In genomic region chr13:49480551-49480950, GRCm38 (mm10) we compare ENCODE assay signal across 8 mouse cellular contexts. TPM values are rescaled to one million over a fixed set of nuclear protein-coding genes. Genes with fewer than 3 reads are reported as not detected.
A peak's percentile ranks its signal among the peaks of the same experiment; 100 is the strongest.
DNase-seq lines count a peak whose midpoint lies in the region; ATAC-seq lines count a peak whose summit lies in the region.

No protein-coding gene starts in this region.

- H3K27ac ChIP-seq in heart, embryonic 13.5 days (replicated peaks), result peak overlapping the region; percentile 84
- H3K27ac ChIP-seq in neural tube, embryonic 15.5 days (replicated peaks), result peak overlapping the region; percentile 61

- H3K9me3 ChIP-seq in heart, embryonic 13.5 days, result no peaks in the 10 kb centered on the region
- H3K9me3 ChIP-seq in neural tube, embryonic 15.5 days (replicated peaks), result no peaks in the 10 kb centered on the region

- no peak for DNase-seq in cerebellum, postnatal 4 days (ENCODE audit: low spot score in 2 of 2)
- peak; percentile 42 to 62 for DNase-seq in layer of hippocampus, adult 8-10 months (ENCODE audit: low spot score in 2 of 2)
- DNase-seq in layer of hippocampus, postnatal 25 days (ENCODE audit: extremely low spot score in 1 of 2, low spot score in 1 of 2), result no peak
- no peak for DNase-seq in thymus, postnatal 14 days

- H3K4me3 ChIP-seq in heart, embryonic 13.5 days, result no peak overlapping the region
- H3K4me3 ChIP-seq in neural tube, embryonic 15.5 days (replicated peaks), result no peak overlapping the region

- no peaks in the 10 kb centered on the region for H3K36me3 ChIP-seq in heart, embryonic 13.5 days
- no peaks in the 10 kb centered on the region for H3K36me3 ChIP-seq in neural tube, embryonic 15.5 days

- H3K4me1 ChIP-seq in heart, embryonic 13.5 days, result peaks cover 16% of the 10 kb centered on the region
- H3K4me1 ChIP-seq in neural tube, embryonic 15.5 days, result peaks cover 4% of the 10 kb centered on the region; the same call in 1 of the 2 replicates

- no peak overlapping the region for H3K4me2 ChIP-seq in heart, embryonic 13.5 days
- no peak overlapping the region for H3K4me2 ChIP-seq in neural tube, embryonic 15.5 days

- no peaks in the 10 kb centered on the region for H3K27me3 ChIP-seq in heart, embryonic 13.5 days (replicated peaks)
- no peaks in the 10 kb centered on the region for H3K27me3 ChIP-seq in neural tube, embryonic 15.5 days (replicated peaks)

- peak; percentile 70 for ATAC-seq in cerebellum, adult (ENCODE audit: insufficient number of reproducible peaks, low FRiP score, low TSS enrichment)
- no peak for ATAC-seq in heart, embryonic 13.5 days (ENCODE audit: extremely low read depth, insufficient number of reproducible peaks, low FRiP score, low TSS enrichment)
- ATAC-seq in neural tube, embryonic 15.5 days (ENCODE audit: low FRiP score), result no peak; the same call in 1 of the 2 replicates
- ATAC-seq in monocyte, adult 5-6 weeks (replicated peaks; ENCODE audit: insufficient number of reproducible peaks, low FRiP score, low TSS enrichment, poor library complexity, severe bottlenecking), result no peak

- WGBS in heart, embryonic 13.5 days, result 57% methylated on average over 5 of the region's 5 CpGs
- 55% methylated on average over 5 of the region's 5 CpGs for whole genome bisulfite sequencing in neural tube, embryonic 15.5 days

- 0 out of 2 replicates have a peak overlapping the region, but pooled peaks have one; percentile 45 for H3K9ac ChIP-seq in heart, embryonic 13.5 days
- H3K9ac ChIP-seq in neural tube, embryonic 15.5 days (replicated peaks), result no peak overlapping the region

RNA-seq across cellular contexts. Expression of gene Tes3-ps, which starts 12.6 kb away (rescaled TPM):
- 1 to 10 TPM in 3 of 4 experiments, under 1 TPM in 1; 0.79 to 2.0 (median 1.8) TPM for total RNA-seq in layer of hippocampus, adult 8-10 months (2022)
- total RNA-seq in layer of hippocampus, postnatal 25 days (2021), result 1 to 10 TPM in 1 of 2 experiments, under 1 TPM in 1; 0.85 to 1.9 TPM
- 0.72 and 1.1 TPM in 2 replicates for polyA plus RNA-seq in heart, embryonic 13.5 days (2015; fragmentation: Nextera tagmentation; extraction: Ambion mirVana)
- polyA plus RNA-seq in neural tube, embryonic 15.5 days (2015; fragmentation: Nextera tagmentation; extraction: Ambion mirVana), result 0.58 and 0.72 TPM in 2 replicates
- total RNA-seq in monocyte, adult 5-6 weeks (2017), result 1.9 to 2.1 TPM (median 2.0 TPM) in 3 replicates

RNA-seq across cellular contexts. Expression of gene Ecm2, which starts 24.1 kb away (rescaled TPM):
- total RNA-seq in layer of hippocampus, adult 8-10 months (2022), result 1 to 10 TPM; 6.6 to 9.4 (median 7.3) TPM
- total RNA-seq in layer of hippocampus, postnatal 25 days (2021), result 1 to 10 TPM; 4.7 to 5.3 TPM
- polyA plus RNA-seq in heart, embryonic 13.5 days (2015; fragmentation: Nextera tagmentation; extraction: Ambion mirVana), result 2.7 and 3.2 TPM in 2 replicates
- 1.9 and 2.2 TPM in 2 replicates for polyA plus RNA-seq in neural tube, embryonic 15.5 days (2015; fragmentation: Nextera tagmentation; extraction: Ambion mirVana)
- total RNA-seq in monocyte, adult 5-6 weeks (2017), result 0.21 TPM in 1 of 3 replicates, not detected in the others

RNA-seq across cellular contexts. Expression of gene Ippk, which starts 59.5 kb away (rescaled TPM):
- total RNA-seq in layer of hippocampus, adult 8-10 months (2022), result 10 to 100 TPM; 27.6 to 32.1 (median 30.7) TPM
- total RNA-seq in layer of hippocampus, postnatal 25 days (2021), result 10 to 100 TPM; 29.8 to 31.1 TPM
- polyA plus RNA-seq in heart, embryonic 13.5 days (2015; fragmentation: Nextera tagmentation; extraction: Ambion mirVana), result 11.5 and 12.5 TPM in 2 replicates
- polyA plus RNA-seq in neural tube, embryonic 15.5 days (2015; fragmentation: Nextera tagmentation; extraction: Ambion mirVana), result 13.1 and 13.6 TPM in 2 replicates
- total RNA-seq in monocyte, adult 5-6 weeks (2017), result 5.0 to 8.4 TPM (median 7.5 TPM) in 3 replicates

Comparison
In these comparisons a context has a peak if more than half of its experiments do, and no peak if none do; other contexts are left out.
1. DNase-seq: peak in layer of hippocampus, adult 8-10 months (2 of 2); none in cerebellum, postnatal 4 days (0 of 2), layer of hippocampus, postnatal 25 days (0 of 2) and thymus, postnatal 14 days (single experiment).